Mouse (Mus musculus) right cerebral cortex, adult 18-20 months (tissue): Measurements from ENCODE around the gene Rarb.

Source experiments
- DNase-seq: peaks from one replicate; pipeline ENCODE4 v3.0.0; 2022; ENCODE audit warnings: mixed read lengths

The Rarb gene

DNA sequence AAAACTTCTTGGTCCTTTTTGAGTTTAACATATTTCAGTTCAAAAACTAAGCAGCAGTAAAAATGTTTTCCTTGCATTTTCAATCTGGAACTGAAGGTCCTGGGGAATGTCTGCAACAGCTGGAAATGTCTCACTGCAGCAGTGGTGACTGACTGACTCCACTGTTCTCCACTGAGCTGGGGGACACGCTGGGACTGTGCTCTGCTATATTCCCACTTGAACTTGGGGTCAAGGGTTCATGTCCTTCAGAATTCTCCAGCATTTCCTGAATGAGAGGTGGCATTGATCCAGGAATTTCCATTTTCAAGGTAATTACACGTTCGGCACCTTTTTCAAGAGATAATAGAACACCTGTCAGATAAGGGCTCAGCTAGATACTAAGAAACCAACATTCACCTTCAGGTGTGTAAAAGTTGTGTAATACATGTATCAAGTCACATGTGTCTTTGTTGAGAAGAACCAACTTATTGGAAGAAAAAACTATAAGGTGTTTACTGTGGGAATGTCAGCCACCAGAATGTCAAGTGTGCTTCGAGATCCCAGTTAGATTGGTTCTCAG is 386.9 kb downstream of the Rarb start:
- DNase-seq = no peak

DNA sequence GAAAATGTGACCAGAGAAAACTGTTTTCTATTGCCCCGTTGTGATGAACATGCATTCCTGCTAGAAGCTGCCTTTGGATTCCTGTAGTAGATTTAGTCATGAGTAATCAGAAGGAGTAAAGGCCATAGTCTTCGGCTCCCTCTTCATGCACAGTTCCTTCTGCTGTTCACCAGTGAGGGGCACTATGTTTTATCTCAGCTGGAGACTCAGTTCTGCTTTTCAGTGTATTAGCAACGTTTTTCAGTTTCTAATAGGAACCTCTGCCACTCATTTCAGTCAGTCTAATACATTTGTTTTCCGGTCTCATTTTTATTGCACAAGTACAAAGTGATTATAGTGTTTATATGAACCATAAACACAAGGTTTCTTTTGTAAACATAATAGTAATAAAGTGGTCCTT is 391.4 kb downstream of the Rarb start:
- no peak for DNase-seq

DNA sequence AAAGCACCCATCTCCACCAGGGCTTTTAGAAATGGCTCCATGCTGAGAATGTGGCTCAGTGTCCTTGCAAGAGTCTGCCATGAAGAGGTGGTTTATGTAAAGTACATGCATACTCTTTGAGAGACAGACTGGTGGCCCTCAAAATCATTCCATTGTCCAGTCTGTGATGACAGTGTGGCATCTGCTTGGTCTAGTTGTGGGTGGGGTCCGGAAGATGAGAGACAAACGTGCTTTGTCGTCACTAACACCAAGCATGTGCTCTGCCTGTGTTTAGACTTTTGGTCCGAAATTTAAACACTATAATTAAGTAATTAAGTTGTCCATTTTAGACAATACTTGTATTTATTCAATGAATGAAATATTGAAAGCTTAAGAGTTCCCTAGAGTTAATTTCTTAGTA is 404.8 kb downstream of the Rarb start:
- no peak for DNase-seq

DNA sequence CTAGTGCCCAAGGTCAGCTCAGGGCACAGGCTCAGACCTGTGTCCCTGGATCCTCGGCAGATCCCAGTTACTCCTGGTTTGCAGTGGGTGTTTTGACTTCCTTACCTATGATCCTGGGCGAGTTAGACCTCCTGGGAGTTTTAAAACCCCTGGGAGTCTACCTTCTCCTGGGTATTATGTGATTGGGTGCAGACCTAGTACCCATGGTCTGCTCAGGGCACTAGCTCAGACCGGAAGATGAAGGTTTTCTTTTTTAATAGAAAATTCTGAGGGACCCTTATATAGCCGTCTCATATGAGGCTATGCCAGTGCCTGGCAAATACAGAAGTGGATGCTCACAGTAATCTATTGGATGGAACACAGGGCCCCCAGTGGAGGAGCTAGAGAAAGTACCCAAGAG is 413.8 kb downstream of the Rarb start:
- DNase-seq = no peak

DNA sequence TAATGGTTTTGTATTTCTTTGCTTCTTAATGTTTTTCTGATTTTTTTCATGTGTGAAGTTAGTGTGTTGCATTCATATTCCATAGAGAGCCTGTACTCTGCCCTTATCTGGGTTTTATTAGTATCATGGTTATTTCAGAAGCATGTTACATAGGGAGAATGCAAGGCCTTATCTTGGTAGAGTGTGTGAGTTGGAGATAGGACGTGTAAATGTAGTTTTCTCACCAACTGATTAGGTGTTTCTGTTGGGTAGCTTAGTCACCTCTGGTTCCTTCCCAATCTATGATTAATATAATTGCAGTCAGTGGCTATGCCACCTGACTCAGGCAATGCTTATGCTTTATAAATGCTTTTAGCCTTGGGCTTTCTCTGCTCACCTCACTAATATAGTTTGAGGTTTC is 434.2 kb downstream of the Rarb start:
- DNase-seq = no peak
